Mouse (Mus musculus): Measurements from ENCODE around the gene Ltbp4. TPM values are rescaled to one million over a fixed set of nuclear protein-coding genes. Genes with fewer than 3 reads are reported as not detected.

Gene Ltbp4
- polyA plus RNA-seq, 1 experiment: 0.03 TPM

DNA sequence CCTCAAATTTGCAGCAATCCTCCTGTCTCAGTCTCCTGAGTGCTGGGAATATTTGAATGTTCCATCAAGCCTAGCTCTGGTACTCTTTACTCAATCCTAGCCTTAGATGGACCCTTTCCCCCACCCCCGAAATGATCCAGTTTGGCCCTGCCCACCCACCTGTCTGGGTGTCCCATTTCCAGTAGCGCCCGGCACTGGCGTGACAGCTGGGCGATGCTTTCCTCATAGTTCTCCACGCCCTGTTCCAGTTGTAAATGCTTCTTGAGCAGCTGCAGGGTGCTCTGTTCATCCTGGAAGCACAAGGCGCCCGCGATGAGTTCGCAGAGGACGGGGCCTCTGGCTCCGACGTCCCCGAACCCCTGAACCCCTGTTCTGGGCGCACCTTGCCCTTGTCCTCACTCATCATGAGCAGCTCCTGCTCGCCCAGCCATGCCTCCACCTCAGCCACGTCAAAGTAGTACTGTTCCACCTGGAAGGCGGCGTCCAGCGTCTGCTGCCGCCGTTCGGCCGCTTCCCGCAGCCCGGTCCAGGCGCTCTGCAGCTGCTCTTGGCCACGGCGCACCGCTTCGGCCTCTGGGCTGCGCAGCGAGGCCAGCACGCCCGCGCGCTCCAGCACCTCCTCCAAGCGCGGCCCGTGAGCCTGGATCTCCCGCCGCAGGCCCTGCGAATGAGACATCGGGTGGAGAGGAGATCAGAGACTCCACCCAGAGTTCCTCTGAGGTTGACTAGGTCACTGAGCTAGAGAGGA is 34.4 kb upstream of the Ltbp4 start:
- Histone ChIP-seq H3K27me3 (ENCODE audit: control insufficient read depth) (peaks cover 98% of the 10 kb centered on the region), H3K9me3 (ENCODE audit: control insufficient read depth, low read length) (peaks cover 19% of the 10 kb centered on the region), H3K4me3 (replicated peaks) (no peak overlapping the region), H3K4me1 (ENCODE audit: control insufficient read depth) (peaks cover 7% of the 10 kb centered on the region), H3K36me3 (ENCODE audit: control insufficient read depth) (no peaks in the 10 kb centered on the region)
- no peak for TF ChIP-seq TAL1 (IDR thresholded peaks at IDR 0.05; ENCODE audit: low read length)
- no peak for TF ChIP-seq GATA1 (IDR thresholded peaks at IDR 0.05; ENCODE audit: low read length)

DNA sequence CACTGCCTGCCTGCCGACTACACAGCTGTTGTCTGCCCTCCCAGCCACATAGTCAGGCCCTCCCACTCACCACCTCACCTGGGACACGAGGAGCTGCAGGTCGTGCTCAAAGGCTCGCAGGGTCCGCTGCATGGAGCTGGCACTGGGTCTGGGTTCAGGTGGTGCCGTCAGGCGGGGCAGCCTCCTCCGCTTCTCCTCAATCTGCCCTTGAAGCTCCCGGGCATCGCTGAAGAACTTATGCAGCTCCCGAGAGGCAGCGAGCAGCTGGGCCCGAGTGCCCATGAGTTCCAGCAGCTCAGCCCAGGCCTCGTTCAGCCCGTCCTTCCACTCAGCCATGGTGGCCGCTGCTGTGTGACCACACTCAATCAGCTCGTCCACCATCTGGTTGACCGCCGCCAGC is 31.6 kb upstream of the Ltbp4 start:
- Histone ChIP-seq H3K9me3 (ENCODE audit: control insufficient read depth, low read length) (peaks cover 28% of the 10 kb centered on the region), H3K36me3 (ENCODE audit: control insufficient read depth) (no peaks in the 10 kb centered on the region), H3K27me3 (ENCODE audit: control insufficient read depth) (peaks cover 100% of the 10 kb centered on the region), H3K4me1 (ENCODE audit: control insufficient read depth) (peaks cover 12% of the 10 kb centered on the region), H3K4me3 (replicated peaks) (no peak overlapping the region)
- TF ChIP-seq GATA1 (IDR thresholded peaks at IDR 0.05; ENCODE audit: low read length): no peak
- TF ChIP-seq TAL1 (IDR thresholded peaks at IDR 0.05; ENCODE audit: low read length): no peak

DNA sequence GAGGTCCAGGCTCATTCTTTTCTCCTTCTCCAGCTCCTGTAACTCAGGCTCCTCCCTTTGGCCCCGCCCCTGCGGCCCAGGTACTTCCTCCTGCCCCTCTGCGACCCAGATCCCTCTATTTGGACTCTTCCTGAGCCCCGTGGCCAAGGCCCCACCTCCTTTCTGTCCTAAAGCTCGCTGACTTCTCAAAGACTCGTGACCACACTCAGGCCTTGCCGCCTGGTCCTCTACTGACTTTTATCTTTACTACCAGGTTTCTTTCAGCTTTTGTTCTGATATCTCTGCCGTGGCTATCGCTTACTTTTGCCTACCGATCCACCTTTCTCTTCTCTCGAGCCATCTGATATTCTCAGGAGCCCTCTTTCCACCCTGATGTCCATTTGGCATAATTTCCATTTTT is 30.5 kb upstream of the Ltbp4 start:
- H3K4me1 ChIP-seq (ENCODE audit: control insufficient read depth): peaks cover 12% of the 10 kb centered on the region
- no peak for TF ChIP-seq TAL1 (IDR thresholded peaks at IDR 0.05; ENCODE audit: low read length)
- no peak for TF ChIP-seq GATA1 (IDR thresholded peaks at IDR 0.05; ENCODE audit: low read length)
- no peak overlapping the region for H3K4me3 ChIP-seq (replicated peaks)
- peaks cover 100% of the 10 kb centered on the region for H3K27me3 ChIP-seq (ENCODE audit: control insufficient read depth)
- H3K9me3 ChIP-seq (ENCODE audit: control insufficient read depth, low read length): peaks cover 34% of the 10 kb centered on the region
- no peaks in the 10 kb centered on the region for H3K36me3 ChIP-seq (ENCODE audit: control insufficient read depth)

DNA sequence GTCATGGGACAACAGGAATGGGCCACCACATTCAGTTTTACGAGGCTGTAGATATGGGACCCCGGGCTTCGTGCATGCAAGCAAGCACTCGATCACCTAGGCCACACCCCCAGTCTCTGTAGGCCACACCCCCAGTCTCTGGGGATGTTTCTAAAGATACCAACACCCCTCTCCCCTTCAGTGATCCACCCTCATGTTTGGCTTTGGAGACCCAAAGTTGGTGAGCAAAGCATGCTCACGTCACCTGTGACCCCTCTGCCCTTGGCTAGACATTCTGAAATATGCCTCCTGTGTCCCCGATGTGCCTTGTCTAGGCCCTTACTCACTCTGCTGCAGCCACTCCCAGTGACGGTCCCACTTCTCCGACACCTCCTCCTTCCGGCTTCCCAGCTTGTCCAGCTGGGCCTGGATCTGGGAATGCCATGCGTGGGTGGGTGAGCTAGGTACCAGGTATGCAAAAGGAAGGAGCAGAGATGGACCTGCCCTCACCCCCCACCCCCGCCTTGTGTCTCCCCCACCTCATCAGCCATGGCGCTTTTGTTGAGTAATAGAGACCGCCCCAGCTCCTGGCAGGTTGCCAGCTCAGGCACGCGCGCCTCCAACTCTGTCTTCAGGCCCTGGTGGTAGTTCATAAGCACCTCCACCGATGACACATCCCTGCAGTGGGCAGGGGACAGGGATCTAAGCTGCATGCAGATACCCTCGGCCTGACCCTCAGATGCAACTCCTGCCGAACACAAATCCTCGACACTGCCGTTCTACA is 28.8 kb upstream of the Ltbp4 start:
- peaks cover 98% of the 10 kb centered on the region for H3K27me3 ChIP-seq (ENCODE audit: control insufficient read depth)

DNA sequence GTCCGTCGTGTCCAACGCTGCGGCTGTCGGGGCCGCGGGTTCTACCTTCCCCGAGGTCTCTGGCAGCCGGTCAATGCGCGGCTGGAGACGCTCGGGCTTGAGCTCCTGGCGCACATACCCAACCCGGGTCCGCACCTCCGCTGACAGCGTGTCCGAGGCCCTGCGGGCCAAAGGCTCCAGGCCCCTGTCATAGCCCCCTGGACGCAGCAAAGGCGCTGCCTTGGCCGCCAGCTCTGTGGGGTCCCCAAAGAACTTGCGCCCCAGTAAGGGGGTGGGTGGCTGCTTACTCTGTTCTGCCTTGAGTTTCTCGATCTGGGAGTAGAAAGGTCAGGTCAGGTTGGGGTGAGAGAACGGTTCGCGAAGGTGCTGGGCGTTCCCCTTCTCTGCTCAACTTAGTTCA is 26.9 kb upstream of the Ltbp4 start:
- Histone ChIP-seq H3K36me3 (ENCODE audit: control insufficient read depth) (no peaks in the 10 kb centered on the region), H3K27me3 (ENCODE audit: control insufficient read depth) (peaks cover 86% of the 10 kb centered on the region), H3K4me1 (ENCODE audit: control insufficient read depth) (peaks cover 25% of the 10 kb centered on the region), H3K9me3 (ENCODE audit: control insufficient read depth, low read length) (peaks cover 22% of the 10 kb centered on the region; the same call in 1 of the 2 replicates), H3K4me3 (replicated peaks) (no peak overlapping the region)
- no peak for TF ChIP-seq TAL1 (IDR thresholded peaks at IDR 0.05; ENCODE audit: low read length)
- no peak for TF ChIP-seq GATA1 (IDR thresholded peaks at IDR 0.05; ENCODE audit: low read length)

More for the DNA sequence above, 28.8 kb upstream of the Ltbp4 start:
- Histone ChIP-seq H3K36me3 (ENCODE audit: control insufficient read depth) (no peaks in the 10 kb centered on the region), H3K9me3 (ENCODE audit: control insufficient read depth, low read length) (peaks cover 28% of the 10 kb centered on the region), H3K4me1 (ENCODE audit: control insufficient read depth) (peaks cover 18% of the 10 kb centered on the region), H3K4me3 (replicated peaks) (no peak overlapping the region)
- TF ChIP-seq TAL1 (IDR thresholded peaks at IDR 0.05; ENCODE audit: low read length): no peak

DNA sequence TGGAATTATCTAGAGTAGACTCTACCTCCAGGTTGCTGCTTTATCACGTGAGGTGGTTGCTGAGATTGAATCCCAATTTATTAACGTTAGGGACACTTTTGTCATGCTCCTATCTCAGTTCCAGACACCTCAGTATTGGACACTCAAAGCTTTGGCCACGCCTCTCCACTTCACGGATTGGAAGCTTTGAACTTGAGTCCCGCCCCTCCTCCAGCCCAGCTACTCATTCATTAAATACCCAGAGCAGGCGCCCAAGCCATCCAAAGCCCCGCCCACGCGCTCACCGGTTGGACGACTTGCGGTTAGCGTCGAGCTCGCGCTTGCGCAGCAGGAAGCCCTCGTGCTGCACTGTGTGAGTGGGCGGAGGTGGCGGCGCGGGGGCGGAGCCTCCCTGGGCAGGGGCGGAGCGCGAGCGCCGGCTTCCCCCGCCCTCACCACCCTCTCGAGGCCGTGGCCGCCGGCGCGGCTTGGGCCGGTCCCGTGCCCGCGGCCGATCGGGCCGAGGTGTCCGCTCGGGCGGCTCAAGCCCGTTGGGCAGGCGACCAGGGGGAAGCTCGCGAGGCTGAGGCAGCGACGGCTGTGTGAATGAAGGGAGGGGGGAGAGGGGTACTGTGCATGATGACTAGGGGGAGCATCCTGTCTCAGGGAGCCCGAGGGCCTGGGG is 23.9 kb upstream of the Ltbp4 start:
- Histone ChIP-seq H3K4me1 (ENCODE audit: control insufficient read depth) (peaks cover 31% of the 10 kb centered on the region), H3K9me3 (ENCODE audit: control insufficient read depth, low read length) (peaks cover 22% of the 10 kb centered on the region; the same call in 1 of the 2 replicates), H3K27me3 (ENCODE audit: control insufficient read depth) (peaks cover 73% of the 10 kb centered on the region), H3K36me3 (ENCODE audit: control insufficient read depth) (no peaks in the 10 kb centered on the region), H3K4me3 (replicated peaks) (peak overlapping the region; percentile 53)
- TF ChIP-seq TAL1 (IDR thresholded peaks at IDR 0.05; ENCODE audit: low read length) (no peak), GATA1 (IDR thresholded peaks at IDR 0.05; ENCODE audit: low read length) (no peak)

DNA sequence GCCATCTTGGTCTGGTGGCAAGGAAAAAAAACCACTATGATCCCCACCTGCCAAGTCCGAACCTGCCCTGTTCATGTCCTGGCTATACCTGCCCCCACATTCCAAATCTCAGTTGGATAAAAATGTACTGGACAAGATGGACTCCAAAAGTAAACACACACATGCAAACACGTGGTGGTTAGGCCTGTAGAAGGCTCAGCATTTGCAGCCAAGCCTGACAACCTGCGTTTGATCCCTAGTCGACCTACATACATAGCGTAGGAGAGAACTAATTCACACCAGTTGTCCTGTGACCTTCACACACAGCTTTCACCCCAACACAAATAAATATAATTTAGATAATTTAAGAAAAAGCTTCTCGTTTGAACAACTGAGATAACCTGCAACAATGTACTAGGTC is 23.3 kb upstream of the Ltbp4 start:
- TF ChIP-seq GATA1 (IDR thresholded peaks at IDR 0.05; ENCODE audit: low read length) (no peak), TAL1 (IDR thresholded peaks at IDR 0.05; ENCODE audit: low read length) (no peak)
- Histone ChIP-seq H3K4me1 (ENCODE audit: control insufficient read depth) (peaks cover 30% of the 10 kb centered on the region), H3K9me3 (ENCODE audit: control insufficient read depth, low read length) (peaks cover 19% of the 10 kb centered on the region; the same call in 1 of the 2 replicates), H3K4me3 (replicated peaks) (no peak overlapping the region), H3K36me3 (ENCODE audit: control insufficient read depth) (no peaks in the 10 kb centered on the region), H3K27me3 (ENCODE audit: control insufficient read depth) (peaks cover 68% of the 10 kb centered on the region)

DNA sequence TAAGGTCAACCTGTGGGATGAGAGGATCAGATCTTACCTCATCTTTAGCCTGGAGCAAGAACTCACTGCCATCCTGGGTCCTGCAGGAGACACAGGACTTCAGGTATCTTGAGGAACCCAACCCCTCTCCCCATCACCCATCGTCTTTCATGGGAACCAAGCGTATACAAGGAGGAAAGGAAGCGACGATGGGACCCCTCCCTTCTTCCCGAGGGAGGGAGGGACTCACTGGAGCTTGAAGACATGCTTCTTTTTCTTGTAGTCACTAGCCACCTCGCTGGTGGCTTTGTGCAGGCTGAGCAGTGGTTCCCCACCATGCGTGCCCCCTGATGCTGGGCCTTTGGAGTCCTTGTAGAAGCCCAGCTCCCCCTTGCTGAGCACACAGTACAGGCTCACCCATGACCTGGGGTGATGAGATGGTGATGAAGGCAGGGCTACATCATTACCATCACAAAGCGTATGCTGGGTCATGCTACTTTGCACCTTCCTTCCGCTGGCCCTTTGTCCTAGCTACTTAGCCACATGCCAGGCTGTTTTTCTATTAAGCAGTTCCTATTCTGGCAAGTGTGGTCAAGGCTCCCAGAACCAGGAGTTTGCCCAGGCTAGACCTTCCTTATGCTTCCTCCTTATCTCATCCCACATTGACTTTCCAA is 22.3 kb upstream of the Ltbp4 start:
- Histone ChIP-seq H3K4me1 (ENCODE audit: control insufficient read depth) (peaks cover 38% of the 10 kb centered on the region), H3K9me3 (ENCODE audit: control insufficient read depth, low read length) (peaks cover 17% of the 10 kb centered on the region; the same call in 1 of the 2 replicates)

More for the DNA sequence above, 22.3 kb upstream of the Ltbp4 start:
- Histone ChIP-seq H3K27me3 (ENCODE audit: control insufficient read depth) (peaks cover 59% of the 10 kb centered on the region), H3K36me3 (ENCODE audit: control insufficient read depth) (no peaks in the 10 kb centered on the region), H3K4me3 (replicated peaks) (no peak overlapping the region)
- no peak for TF ChIP-seq TAL1 (IDR thresholded peaks at IDR 0.05; ENCODE audit: low read length)
- TF ChIP-seq GATA1 (IDR thresholded peaks at IDR 0.05; ENCODE audit: low read length): no peak

Measured in erythroblast, embryonic 14.5 days (primary cell).